Mouse (Mus musculus) stomach, postnatal 0 days (tissue): Measurements from ENCODE around the gene Git1.

ENCODE experiments used
- CTCF ChIP-seq: IDR thresholded peaks from 2 replicates; pipeline ENCODE4 v1.5.1; 2016; ENCODE audit warnings: antibody characterized with exemption, low read depth, mild to moderate bottlenecking, moderate library complexity
- EP300 ChIP-seq: optimal IDR thresholded peaks from 2 replicates; pipeline ENCODE3; 2016; ENCODE audit warnings: antibody characterized with exemption

DNA sequence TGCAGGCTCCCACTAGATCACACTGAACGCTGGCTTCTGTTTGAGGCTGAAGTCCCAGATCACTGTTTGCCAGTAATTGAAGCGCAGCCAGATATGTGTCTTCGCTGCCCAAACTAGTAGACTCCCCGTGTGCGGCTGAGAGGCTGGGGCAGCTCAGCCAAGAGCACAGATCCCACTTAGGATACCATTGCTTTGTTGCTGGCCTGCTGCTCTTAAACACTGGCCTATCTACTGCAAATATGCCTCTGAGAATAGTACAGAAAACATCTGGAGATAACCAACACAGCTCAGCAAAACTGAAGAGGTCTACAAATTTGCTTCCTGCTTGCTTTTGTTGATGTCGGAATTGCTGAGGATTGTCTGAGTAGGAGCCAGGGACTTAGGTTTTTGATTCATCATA lies 36.5 kb upstream of the Git1 start:
- TF ChIP-seq CTCF (no peak), EP300 (no peak)
